Mouse (Mus musculus) embryonic facial prominence, embryonic 14.5 days (tissue): ENCODE measurements around the gene Acbd6. TPM values are rescaled to one million over a fixed set of nuclear protein-coding genes. Genes with fewer than 3 reads are reported as not detected.

ENCODE experiments used
- ATAC-seq: fragments of 200-750 bp; cut with Nextera tagmentation; 2 replicates; pipeline ENCODE4 v1.8.0; 2017; ENCODE audit warnings: low read depth, moderate number of reproducible peaks, moderate TSS enrichment
- DNase-seq: peaks from one replicate; pipeline ENCODE4 v3.0.0-alpha.2; 2015; ENCODE audit warnings: low spot score
- H3K27ac ChIP-seq: fragments of 300-500 bp; sonication (generic); replicated peaks from 2 replicates; pipeline ENCODE4 v1.5.1; 2014; ENCODE audit warnings: low read depth, mild to moderate bottlenecking, low read length, moderate library complexity
- H3K27me3 ChIP-seq: fragments of 300-500 bp; sonication (generic); replicated peaks from 2 replicates; pipeline ENCODE4 v1.6.1; 2014; ENCODE audit warnings: low read length; ENCODE audit not compliant: control insufficient read depth, insufficient read depth
- H3K36me3 ChIP-seq: fragments of 300-500 bp; sonication (generic); 2 replicates; pipeline ENCODE4 v1.6.1; 2014; ENCODE audit warnings: low read length, mixed read lengths; ENCODE audit not compliant: control insufficient read depth, insufficient read depth
- H3K4me1 ChIP-seq: fragments of 300-500 bp; sonication (generic); 2 replicates; pipeline ENCODE4 v1.6.1; 2014; ENCODE audit warnings: antibody characterized with exemption, low read length; ENCODE audit not compliant: control insufficient read depth, insufficient read depth
- H3K4me2 ChIP-seq: fragments of 300-500 bp; sonication (generic); 2 replicates; pipeline ENCODE4 v1.6.1; 2014; ENCODE audit warnings: low read depth, mild to moderate bottlenecking, low read length, moderate library complexity, mixed read lengths
- H3K4me3 ChIP-seq: fragments of 300-500 bp; sonication (generic); 2 replicates; pipeline ENCODE4 v1.5.1; 2014; ENCODE audit warnings: low read depth, mild to moderate bottlenecking, low read length
- H3K9ac ChIP-seq: fragments of 300-500 bp; sonication (generic); 2 replicates; pipeline ENCODE4 v1.6.1; 2014; ENCODE audit warnings: low read depth, mild to moderate bottlenecking, low read length, moderate library complexity, mixed read lengths
- H3K9me3 ChIP-seq: fragments of 300-500 bp; sonication (generic); 2 replicates; pipeline ENCODE4 v1.6.1; 2016; ENCODE audit warnings: low read length; ENCODE audit not compliant: control insufficient read depth
- WGBS: fragments of 180-500 bp; shearing (Covaris S2); extraction: QIAGEN DNeasy Blood & Tissue Kit; methylation state at CpG from one replicate; pipeline ENCODE4 v1.1.7; 2014; 5-methylcytosine and 5-hydroxymethylcytosine counted together
- polyA plus RNA-seq: library from polyadenylated mRNA; unstranded; fragments of >200 nt; fragmentation: Nextera tagmentation; extraction: Ambion mirVana; gene quantifications from 2 replicates; pipeline ENCODE4 v1.2.1, GENCODE M21; 2014

The Acbd6 gene
- polyA plus RNA-seq, 1 experiment from 2014 or later = 72.7 TPM

DNA sequence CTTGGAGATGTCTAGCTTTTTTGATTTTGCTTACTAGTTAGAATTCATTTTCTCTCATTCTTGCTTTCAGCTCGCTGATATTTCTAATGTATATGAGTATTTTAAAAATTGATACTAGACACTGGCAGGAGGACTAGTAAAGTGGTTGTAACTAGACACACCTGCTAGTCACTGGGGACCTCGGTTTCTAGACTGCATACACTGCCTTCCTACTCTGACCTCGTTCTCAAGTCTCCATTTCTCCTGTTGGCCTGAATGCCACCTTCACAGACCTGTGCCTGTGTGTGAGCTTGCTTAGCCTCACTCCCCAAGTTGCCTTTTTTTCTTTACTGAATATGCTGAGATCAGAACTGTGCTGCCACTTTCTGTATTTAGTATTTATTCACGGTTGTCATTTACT is 131.2 kb downstream of the Acbd6 start:
- H3K27me3 ChIP-seq = no peaks in the 10 kb centered on the region
- DNase-seq (no peak), ATAC-seq (no peak)
- no peaks in the 10 kb centered on the region; the same call in 1 of the 2 replicates for H3K4me1 ChIP-seq
- H3K9ac ChIP-seq = no peak overlapping the region
- H3K27ac ChIP-seq = no peak overlapping the region
- H3K36me3 ChIP-seq = no peaks in the 10 kb centered on the region
- WGBS = 78% methylated on average over 4 of the region's 4 CpGs
- no peak overlapping the region for H3K4me3 ChIP-seq
- H3K4me2 ChIP-seq = no peak overlapping the region
- H3K9me3 ChIP-seq = no peaks in the 10 kb centered on the region

DNA sequence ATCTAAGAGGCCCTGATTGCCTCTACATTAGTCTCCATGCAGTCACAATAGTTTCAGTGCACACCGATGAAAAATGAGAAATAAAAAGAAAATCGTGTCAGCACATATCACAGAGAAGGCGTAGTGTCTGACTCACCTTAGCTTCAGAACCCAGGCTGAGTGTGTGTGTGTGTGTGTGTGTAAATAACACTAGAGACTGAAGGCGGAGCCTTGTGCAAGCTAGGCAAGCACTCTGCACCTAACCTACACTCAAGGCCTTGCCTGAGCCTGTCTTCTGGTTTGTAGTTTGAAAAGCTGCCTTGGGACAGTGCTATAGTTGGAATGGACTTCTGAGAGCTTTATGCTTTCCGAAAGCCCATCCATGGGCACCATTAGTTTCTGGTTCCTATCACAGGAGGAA is 131.6 kb downstream of the Acbd6 start:
- Histone ChIP-seq H3K27me3 (no peaks in the 10 kb centered on the region), H3K9ac (no peak overlapping the region), H3K4me2 (no peak overlapping the region), H3K9me3 (no peaks in the 10 kb centered on the region), H3K36me3 (no peaks in the 10 kb centered on the region), H3K4me3 (no peak overlapping the region), H3K4me1 (no peaks in the 10 kb centered on the region; the same call in 1 of the 2 replicates), H3K27ac (no peak overlapping the region)
- ATAC-seq (no peak), DNase-seq (no peak)
- 89% methylated on average over 5 of the region's 5 CpGs for WGBS

DNA sequence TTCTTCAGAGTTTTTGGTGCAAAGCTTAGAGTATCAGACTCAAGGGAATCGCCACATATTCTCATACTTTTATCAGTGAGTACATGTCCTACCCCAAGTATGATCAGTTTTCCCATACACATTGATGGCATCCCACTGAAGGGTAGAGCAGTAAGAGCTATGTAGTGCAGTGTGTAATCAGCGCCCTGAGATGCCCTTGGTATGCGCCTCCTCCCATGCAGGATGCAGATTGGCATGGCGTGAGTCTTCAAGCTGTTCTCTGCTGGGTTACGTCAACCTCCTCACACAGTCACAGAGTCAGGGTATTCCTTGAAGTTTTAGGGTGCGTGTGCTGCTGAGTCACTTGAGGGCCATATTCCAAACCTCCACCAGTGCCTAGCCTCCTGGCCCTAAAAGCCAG is 134.3 kb downstream of the Acbd6 start:
- Histone ChIP-seq H3K4me3 (no peak overlapping the region), H3K4me1 (no peaks in the 10 kb centered on the region; the same call in 1 of the 2 replicates), H3K9ac (no peak overlapping the region), H3K27ac (no peak overlapping the region), H3K9me3 (no peaks in the 10 kb centered on the region), H3K36me3 (no peaks in the 10 kb centered on the region), H3K4me2 (no peak overlapping the region), H3K27me3 (no peaks in the 10 kb centered on the region)
- DNase-seq (no peak), ATAC-seq (no peak)
- 87% methylated on average over 6 of the region's 6 CpGs for whole genome bisulfite sequencing

DNA sequence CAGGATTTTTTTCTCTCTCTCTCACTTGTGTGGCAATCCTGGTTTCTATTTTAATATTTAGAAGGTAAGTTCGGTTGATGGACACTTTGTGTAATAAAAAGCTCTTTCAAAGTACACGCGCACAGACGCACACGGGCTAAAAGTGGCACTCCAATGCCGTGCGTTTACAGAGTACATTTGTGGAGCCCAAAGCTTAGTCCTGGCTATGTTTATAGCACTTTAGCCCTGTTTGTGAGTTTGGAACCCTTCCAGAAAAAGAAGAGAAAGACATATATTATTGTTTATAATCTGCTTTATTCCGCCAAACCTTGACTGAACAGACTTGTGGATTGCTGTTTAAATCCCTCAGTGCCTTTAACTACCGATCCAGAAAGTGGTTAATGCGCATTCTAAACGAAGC is 135.1 kb downstream of the Acbd6 start:
- WGBS = 58% methylated on average over 11 of the region's 11 CpGs
- Histone ChIP-seq H3K4me2 (no peak overlapping the region), H3K9ac (no peak overlapping the region), H3K27ac (no peak overlapping the region), H3K36me3 (no peaks in the 10 kb centered on the region), H3K4me1 (no peaks in the 10 kb centered on the region; the same call in 1 of the 2 replicates), H3K9me3 (no peaks in the 10 kb centered on the region), H3K27me3 (no peaks in the 10 kb centered on the region), H3K4me3 (no peak overlapping the region)
- ATAC-seq = no peak
- DNase-seq = no peak

DNA sequence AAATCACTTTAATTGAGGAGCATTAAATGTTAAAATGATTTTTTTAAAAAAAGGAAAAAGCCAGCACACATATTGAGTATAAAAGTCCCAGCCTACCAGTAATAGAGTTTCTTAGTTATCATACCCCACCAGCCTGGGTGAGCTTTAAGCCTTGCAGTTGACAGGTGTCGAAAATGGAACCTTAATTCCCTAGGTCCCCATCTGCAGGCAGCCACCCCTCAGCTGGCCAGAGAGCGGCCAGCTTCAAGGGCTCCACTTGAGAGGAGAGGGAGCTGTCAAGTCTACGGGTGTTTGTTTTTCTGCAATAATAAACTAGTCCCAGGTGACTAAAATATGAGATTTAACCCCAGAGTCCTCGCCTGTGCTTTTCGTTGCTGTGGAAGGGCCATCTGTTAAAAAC is 135.5 kb downstream of the Acbd6 start:
- Histone ChIP-seq H3K27ac (no peak overlapping the region), H3K9me3 (no peaks in the 10 kb centered on the region), H3K9ac (no peak overlapping the region), H3K4me3 (no peak overlapping the region), H3K4me1 (no peaks in the 10 kb centered on the region; the same call in 1 of the 2 replicates), H3K4me2 (no peak overlapping the region), H3K36me3 (no peaks in the 10 kb centered on the region), H3K27me3 (no peaks in the 10 kb centered on the region)
- DNase-seq = no peak
- 48% methylated on average over 5 of the region's 5 CpGs for WGBS
- ATAC-seq = no peak

DNA sequence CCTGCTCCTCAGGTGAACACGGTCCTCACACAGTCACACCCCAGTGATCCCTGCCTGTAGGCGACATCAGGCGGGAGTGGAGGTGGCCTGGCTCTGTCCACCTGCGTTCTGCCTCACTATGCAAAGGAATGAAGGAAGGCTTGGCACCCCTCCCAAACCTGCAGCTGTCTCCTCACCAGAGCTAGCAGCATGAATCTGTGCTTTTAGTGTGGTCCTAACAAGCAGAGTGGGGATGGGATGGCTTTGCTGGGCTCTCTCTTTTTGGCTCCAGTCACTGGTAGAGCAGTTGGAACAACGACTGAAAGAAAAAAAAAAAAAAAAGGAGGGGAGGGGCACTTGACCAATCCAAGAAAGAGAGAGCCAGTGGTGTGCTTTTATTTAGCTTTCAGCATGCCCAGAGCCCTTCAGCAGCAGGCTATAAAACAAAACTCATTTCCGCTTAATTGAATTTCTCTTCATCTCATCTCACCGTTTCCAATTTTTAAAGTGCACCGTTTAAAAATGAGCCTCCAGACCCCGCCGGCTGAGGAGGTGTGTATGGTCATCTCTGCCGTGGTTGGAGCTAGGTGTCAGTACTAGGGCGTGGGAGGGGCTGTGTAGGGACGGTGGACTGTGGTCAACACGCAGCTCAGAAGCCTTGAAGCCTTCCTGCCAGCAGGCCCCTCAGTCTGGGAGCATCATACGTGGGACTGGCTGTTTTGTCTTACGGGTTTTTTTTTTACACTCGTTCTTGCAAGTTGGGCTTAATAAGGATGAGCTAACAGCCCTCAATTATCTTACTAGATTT is 140.6 kb downstream of the Acbd6 start:
- H3K9ac ChIP-seq = no peak overlapping the region
- 63% methylated on average over 17 of the region's 17 CpGs for WGBS
- peak; percentile 37 for DNase-seq
- no peaks in the 10 kb centered on the region for H3K36me3 ChIP-seq
- no peak overlapping the region for H3K4me2 ChIP-seq
- no peaks in the 10 kb centered on the region; the same call in 1 of the 2 replicates for H3K4me1 ChIP-seq
- peak; percentile 15; the same call in 1 of the 2 replicates for ATAC-seq
- H3K27ac ChIP-seq = no peak overlapping the region
- H3K27me3 ChIP-seq = no peaks in the 10 kb centered on the region
- H3K4me3 ChIP-seq = no peak overlapping the region
- no peaks in the 10 kb centered on the region for H3K9me3 ChIP-seq

DNA sequence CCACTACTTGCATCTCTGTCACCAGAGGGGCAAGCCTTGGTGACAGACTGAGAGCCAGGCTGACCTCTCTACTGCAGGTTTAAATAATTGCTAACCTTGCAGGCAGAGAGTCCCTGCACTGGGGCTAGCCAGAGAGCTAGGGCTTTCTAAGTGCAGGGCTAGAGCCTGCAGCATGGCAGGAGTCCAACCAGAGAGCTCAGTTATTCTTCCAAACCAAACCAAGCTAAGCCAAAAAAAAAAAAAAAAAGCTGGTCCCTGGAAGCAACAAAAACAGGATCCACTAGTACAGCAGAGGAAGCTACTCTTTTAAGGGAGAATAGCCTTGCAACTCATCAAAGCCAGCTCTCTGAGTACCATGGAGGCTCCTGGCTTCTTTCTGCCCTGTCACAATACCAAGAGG is 143.0 kb downstream of the Acbd6 start:
- H3K9ac ChIP-seq = no peak overlapping the region
- DNase-seq (peak; percentile 43), ATAC-seq (no peak)
- no peaks in the 10 kb centered on the region for H3K9me3 ChIP-seq
- no peak overlapping the region for H3K4me3 ChIP-seq
- no peaks in the 10 kb centered on the region for H3K4me1 ChIP-seq
- no peak overlapping the region for H3K27ac ChIP-seq
- H3K36me3 ChIP-seq = no peaks in the 10 kb centered on the region
- H3K4me2 ChIP-seq = no peak overlapping the region
- no peaks in the 10 kb centered on the region for H3K27me3 ChIP-seq

DNA sequence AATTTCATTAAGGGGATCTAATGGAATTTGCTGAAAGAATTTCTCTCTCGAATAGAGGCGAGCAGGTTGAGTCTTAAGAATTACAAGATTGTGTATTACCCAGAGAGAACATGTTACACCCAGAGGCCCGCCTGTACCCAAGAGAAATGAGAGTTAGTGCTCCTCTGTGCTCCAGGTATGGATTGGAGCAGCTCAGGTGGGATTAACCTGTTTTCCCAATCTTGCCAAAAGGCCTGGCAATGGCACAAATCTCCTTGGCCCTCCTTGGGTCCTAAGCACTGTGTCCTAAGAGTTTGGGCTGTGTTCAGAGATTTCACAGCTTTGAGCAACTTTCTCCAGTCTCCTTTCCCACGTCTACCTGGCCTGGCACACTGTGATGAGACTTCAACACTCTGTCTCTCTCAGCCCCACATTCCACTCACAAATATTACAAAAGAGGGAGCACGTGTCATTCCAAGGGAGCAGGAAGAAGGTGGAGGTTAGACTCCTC is 145.3 kb downstream of the Acbd6 start:
- Histone ChIP-seq H3K4me2 (no peak overlapping the region), H3K4me3 (no peak overlapping the region), H3K36me3 (no peaks in the 10 kb centered on the region), H3K27ac (no peak overlapping the region), H3K27me3 (no peaks in the 10 kb centered on the region), H3K4me1 (no peaks in the 10 kb centered on the region), H3K9me3 (no peaks in the 10 kb centered on the region), H3K9ac (no peak overlapping the region)
- no peak for ATAC-seq
- no peak for DNase-seq
- 74% methylated on average over 5 of the region's 5 CpGs for WGBS

DNA sequence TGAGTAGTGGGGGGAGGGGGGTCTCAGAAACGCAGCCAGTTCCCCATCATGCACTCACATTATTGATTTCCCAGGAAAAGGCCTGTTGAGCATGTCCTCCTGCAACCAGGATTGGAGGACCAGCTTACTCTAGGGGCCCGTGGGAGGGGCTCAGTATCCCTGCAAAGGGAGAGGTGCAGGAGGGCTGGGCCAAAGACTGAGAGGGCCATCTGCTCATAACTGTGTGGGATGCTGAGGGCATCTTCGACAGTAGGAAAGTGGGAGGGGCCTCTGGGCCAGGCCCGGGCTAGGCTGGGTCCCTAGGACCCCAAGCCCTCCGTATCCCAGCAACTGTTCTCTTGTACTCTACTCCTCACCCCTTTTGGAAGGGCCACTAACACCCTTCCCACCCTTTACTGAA is 146.3 kb downstream of the Acbd6 start:
- no peak for DNase-seq
- WGBS = 61% methylated on average over 3 of the region's 5 CpGs
- no peak overlapping the region for H3K27ac ChIP-seq
- H3K9me3 ChIP-seq = no peaks in the 10 kb centered on the region
- no peaks in the 10 kb centered on the region for H3K36me3 ChIP-seq
- H3K4me2 ChIP-seq = no peak overlapping the region
- H3K9ac ChIP-seq = no peak overlapping the region
- H3K4me1 ChIP-seq = no peaks in the 10 kb centered on the region
- H3K27me3 ChIP-seq = no peaks in the 10 kb centered on the region
- ATAC-seq = peak; percentile 37; the same call in 1 of the 2 replicates
- H3K4me3 ChIP-seq = no peak overlapping the region
